Mouse (Mus musculus) ES-E14 (cell line): Measurements from ENCODE around the gene Hspd1. TPM values are rescaled to one million over a fixed set of nuclear protein-coding genes. Genes with fewer than 3 reads are reported as not detected.
A peak's percentile ranks its signal among the peaks of the same experiment; 100 is the strongest.
"Not testable (repeated sequence)": the region's sequence is repeated elsewhere in the genome, so short reads cannot be mapped to it uniquely, and the experiment has no call there.

ENCODE experiments used
- DNase-seq: peaks from one replicate; pipeline ENCODE4 v3.0.0-alpha.2; 2013; ENCODE audit warnings: low read depth, low spot score
- H3K27ac ChIP-seq: 2 replicates; pipeline ENCODE4 v1.5.1; 2012; ENCODE audit warnings: low read depth, mild to moderate bottlenecking, low read length, moderate library complexity, mixed read lengths; ENCODE audit not compliant: poor library complexity, insufficient read depth, severe bottlenecking
- H3K36me3 ChIP-seq: 2 replicates; pipeline ENCODE4 v1.6.1; 2012; ENCODE audit warnings: mild to moderate bottlenecking, low read length, moderate library complexity, mixed read lengths; ENCODE audit not compliant: control insufficient read depth, poor library complexity, insufficient read depth, severe bottlenecking
- H3K4me1 ChIP-seq, 2 experiments: fragments of 150-350 bp in 1 of 2; sonication (generic) in 1 of 2; 2 replicates each; pipeline ENCODE4 v1.6.1; 2012; ENCODE audit warnings: low read length in 2 of 2, mild to moderate bottlenecking in 1 of 2, mixed read lengths in 1 of 2; ENCODE audit not compliant: control insufficient read depth in 2 of 2, insufficient read depth in 2 of 2, poor library complexity in 1 of 2
- H3K4me3 ChIP-seq, 2 experiments: fragments of 150-350 bp in 1 of 2; sonication (generic) in 1 of 2; 2 replicates each; pipeline ENCODE4 v1.5.1; 2012; ENCODE audit warnings: low read length in 2 of 2, low read depth in 1 of 2, mild to moderate bottlenecking in 1 of 2, mixed read lengths in 1 of 2; ENCODE audit not compliant: insufficient read depth in 1 of 2, poor library complexity in 1 of 2, severe bottlenecking in 1 of 2
- H3K9ac ChIP-seq: 2 replicates; pipeline ENCODE4 v1.6.1; 2012; ENCODE audit warnings: low read depth, mild to moderate bottlenecking, low read length, mixed read lengths; ENCODE audit not compliant: poor library complexity, insufficient read depth, severe bottlenecking
- H3K9me3 ChIP-seq: fragments of 150-350 bp; sonication (generic); 2 replicates; pipeline ENCODE4 v1.6.1; 2012; ENCODE audit warnings: low read depth, mild to moderate bottlenecking, low read length; ENCODE audit not compliant: control insufficient read depth, insufficient read depth
- CHD2 ChIP-seq: IDR thresholded peaks from 2 replicates; pipeline ENCODE4 v1.6.1; 2014; ENCODE audit warnings: mild to moderate bottlenecking, low read depth, low read length, inconsistent platforms
- HCFC1 ChIP-seq: IDR thresholded peaks from 2 replicates; pipeline ENCODE4 v1.6.1; 2012; ENCODE audit warnings: low read length, inconsistent platforms, borderline replicate concordance; ENCODE audit not compliant: insufficient read depth
- MAFK ChIP-seq: IDR thresholded peaks from 2 replicates; pipeline ENCODE4 v1.6.1; 2014; ENCODE audit warnings: mild to moderate bottlenecking, low read depth, low read length, inconsistent platforms; ENCODE audit not compliant: insufficient read depth
- ZC3H11A ChIP-seq: IDR thresholded peaks from 2 replicates; pipeline ENCODE4 v1.6.1; 2012; ENCODE audit warnings: low read depth, mild to moderate bottlenecking, inconsistent platforms, low read length, borderline replicate concordance
- ZNF384 ChIP-seq: IDR thresholded peaks from 2 replicates; pipeline ENCODE4 v1.6.1; 2012; ENCODE audit warnings: low read depth, low read length, inconsistent platforms
- in situ Hi-C, 2 experiments: fragments of 600-800 bp; cut with MboI; formaldehyde crosslinking; loops; one replicate each; pipeline ENCODE4 v1.15.1; 2025; ENCODE audit warnings: low sequenced_read_pairs in 2 of 2, inconsistent platforms in 1 of 2; ENCODE audit not compliant: unreplicated experiment in 2 of 2
- total RNA-seq: library from RNA; depleted of rRNA; stranded (reverse); fragments of 300-350 nt; gene quantifications from 2 replicates; pipeline ENCODE4 v1.2.3, GENCODE M21; 2012

The Hspd1 gene
- total RNA-seq, 1 experiment = 762 TPM

GRCm38 (mm10) chr1:55131424-55132014 lies 43.5 kb upstream of the Hspd1 start:
- peak overlapping the region; percentile 98 for H3K9ac ChIP-seq
- peak overlapping the region; percentile 87 to 96 for H3K4me3 ChIP-seq
- no peaks in the 10 kb centered on the region for H3K36me3 ChIP-seq
- TF ChIP-seq HCFC1 (0 out of 2 replicates have a peak, but pooled peaks have one; percentile 6), ZNF384 (no peak)
- no peaks in the 10 kb centered on the region for H3K9me3 ChIP-seq
- DNase-seq = peak; percentile 19
- peaks cover 8 to 10% of the 10 kb centered on the region in 2 experiments for H3K4me1 ChIP-seq
- in situ Hi-C loops = no loop called here
- peak overlapping the region; percentile 98 for H3K27ac ChIP-seq

DNA sequence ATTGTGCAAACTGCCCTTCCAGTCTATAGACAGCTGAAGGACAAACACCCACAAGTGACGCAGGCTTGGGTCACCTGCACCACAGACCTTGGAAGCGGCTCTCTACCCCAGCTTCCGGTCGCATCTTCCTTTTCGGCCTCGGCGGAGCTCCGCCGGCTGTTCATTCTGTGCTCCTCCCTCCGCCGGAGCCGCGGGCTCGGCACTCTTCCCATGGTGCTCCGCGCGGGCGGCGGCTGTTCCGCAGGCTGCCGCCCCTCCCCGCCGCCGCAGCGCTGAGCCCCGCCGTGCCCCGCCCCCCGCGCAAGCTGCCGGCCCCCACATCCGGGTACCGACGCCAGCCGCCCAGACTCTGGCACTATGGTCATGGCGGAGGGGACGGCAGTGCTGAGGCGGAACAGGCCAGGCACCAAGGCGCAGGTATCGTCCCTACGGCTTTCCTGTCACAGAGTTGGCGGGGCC lies 42.9 kb upstream of the Hspd1 start, which contains the start of gene Mob4:
Gene Mob4 (plus strand): TSS at position 289 of the 459 bp plus-strand sequence.
- Histone ChIP-seq H3K9ac (peak within 1 kb of the TSS; percentile 98), H3K9me3 (no peaks in the 10 kb centered on the region), H3K4me1 (peaks cover 8 to 10% of the 10 kb centered on the region in 2 experiments), H3K27ac (peak within 1 kb of the TSS; percentile 98), H3K36me3 (no peaks in the 10 kb centered on the region), H3K4me3 (peak within 1 kb of the TSS; percentile 87 to 96)
- in situ Hi-C loops = no loop called here
- peak; percentile 76 for DNase-seq
- TF ChIP-seq HCFC1 = peak; percentile 66; the same call in 1 of the 2 replicates
- 0 out of 2 replicates have a peak, but pooled peaks have one; percentile 12 for TF ChIP-seq ZC3H11A
- TF ChIP-seq ZNF384 = no peak
- TF ChIP-seq CHD2 = no peak

GRCm38 (mm10) chr1:55130190-55130916 lies 42.3 kb upstream of the Hspd1 start:
- Histone ChIP-seq H3K9me3 (no peaks in the 10 kb centered on the region), H3K36me3 (no peaks in the 10 kb centered on the region), H3K27ac (peak overlapping the region; percentile 74; the same call in 1 of the 2 replicates), H3K4me1 (peaks cover 8 to 10% of the 10 kb centered on the region in 2 experiments), H3K9ac (peak overlapping the region; percentile 69; the same call in 1 of the 2 replicates), H3K4me3 (peak overlapping the region; percentile 87 to 96)
- TF ChIP-seq ZC3H11A = no peak
- TF ChIP-seq MAFK = no peak
- no peak for TF ChIP-seq CHD2
- no peak for TF ChIP-seq ZNF384
- no peak for TF ChIP-seq HCFC1
- DNase-seq = no peak
- in situ Hi-C loops = no loop called here

DNA sequence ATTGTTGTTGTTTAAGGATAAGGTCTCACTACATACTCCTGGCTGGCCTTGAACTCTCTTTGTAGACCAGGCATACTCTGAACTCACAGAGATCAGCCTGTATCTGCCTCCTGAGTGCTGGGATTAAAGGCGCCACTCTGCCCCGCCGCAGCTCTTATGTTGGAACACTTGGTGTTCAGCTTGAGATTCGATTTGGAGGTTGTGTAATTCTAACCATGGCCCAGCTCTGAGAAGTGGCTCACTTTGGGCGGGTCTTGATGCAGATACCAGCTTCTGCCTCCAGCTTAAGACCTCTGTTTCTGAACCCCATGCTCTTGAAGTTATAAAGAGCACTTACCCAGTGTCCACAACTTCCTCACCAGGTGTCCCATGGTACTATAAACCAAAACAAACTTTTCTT lies 41.7 kb upstream of the Hspd1 start:
- in situ Hi-C loops = no loop called here
- H3K9me3 ChIP-seq = no peaks in the 10 kb centered on the region
- peak overlapping the region; percentile 41; the same call in 1 of the 2 replicates for H3K9ac ChIP-seq
- peak overlapping the region; percentile 51 for H3K27ac ChIP-seq
- H3K4me3 ChIP-seq = peak overlapping the region in 1 of 2 experiments; percentile 87; a peak in 1 of 4 replicates
- TF ChIP-seq MAFK = no peak
- TF ChIP-seq HCFC1 = no peak
- TF ChIP-seq ZC3H11A = no peak
- no peak for TF ChIP-seq ZNF384
- TF ChIP-seq CHD2 = no peak
- H3K4me1 ChIP-seq = peaks cover 8 to 10% of the 10 kb centered on the region in 2 experiments
- no peak for DNase-seq
- no peaks in the 10 kb centered on the region for H3K36me3 ChIP-seq

- H3K9me3 ChIP-seq, DNase-seq, H3K4me1 ChIP-seq, in situ Hi-C loops, H3K4me3 ChIP-seq, H3K36me3 ChIP-seq, H3K9ac ChIP-seq, H3K27ac ChIP-seq: not testable (repeated sequence)
Observed at GRCm38 (mm10) chr1:55124136-55124535, 36.1 kb upstream of the Hspd1 start.
